Mouse (Mus musculus) T-helper 17 cell (primary cell): ENCODE data around the gene Furin.

Experiments
- in situ Hi-C, 2 experiments: fragments of 300-600 bp; cut with MboI, MseI; formaldehyde crosslinking; loops; 1 replicate in 1 of 2; 2 replicates in 1 of 2; pipeline ENCODE4 v1.15.1; 2025; ENCODE audit warnings: high pct_unique_total_duplicates in 2 of 2

The Furin gene

GRCm38 (mm10) chr7:80343270-80344018 is 61.8 kb downstream of the Furin start:
- in situ Hi-C loops, result no loop called here

GRCm38 (mm10) chr7:80342858-80343257 is 62.4 kb downstream of the Furin start, which contains the start of gene Hddc3:
Gene Hddc3, plus strand, starts transcription at chr7:80343104.
- in situ Hi-C loops, result no loop called here

- in situ Hi-C loops, result no loop called here
Observed at GRCm38 (mm10) chr7:80341793-80342192, 63.4 kb downstream of the Furin start.

- in situ Hi-C loops, result no loop called here
Observed at GRCm38 (mm10) chr7:80340793-80341192, 64.4 kb downstream of the Furin start, which contains the start of gene Unc45a. Gene Unc45a, minus strand, starts transcription at chr7:80341005.

- in situ Hi-C loops, result loop anchor here (5.0 kb wide), 1 partner anchor 37 kb away; no protein-coding TSS in a partner anchor
Observed at GRCm38 (mm10) chr7:80339793-80340628, 65.2 kb downstream of the Furin start.

GRCm38 (mm10) chr7:80339371-80339770 is 65.9 kb downstream of the Furin start:
- in situ Hi-C loops, result loop anchor here (5.0 kb wide), 1 partner anchor 38 kb away; no protein-coding TSS in a partner anchor
